Mouse (Mus musculus): ENCODE measurements around the gene Baz2a. TPM values are rescaled to one million over a fixed set of nuclear protein-coding genes. Genes with fewer than 3 reads are reported as not detected.

Baz2a gene
- polyA plus RNA-seq, 1 experiment from 2014 or later: 11.0 TPM

GRCm38 (mm10) chr10:128094340-128094968, 3.1 kb downstream of the Baz2a start:
- H3K4me1 ChIP-seq: peaks cover 57% of the 10 kb centered on the region
- peak overlapping the region; percentile 94 for H3K27ac ChIP-seq (replicated peaks)
- 9% methylated on average over 19 of the region's 19 CpGs for WGBS
- no peaks in the 10 kb centered on the region for H3K9me3 ChIP-seq (replicated peaks)
- H3K4me2 ChIP-seq (replicated peaks): peak overlapping the region; percentile 90
- H3K4me3 ChIP-seq (replicated peaks): peak overlapping the region; percentile 89
- no peak overlapping the region for H3K9ac ChIP-seq
- ATAC-seq (ENCODE audit: insufficient number of reproducible peaks, low FRiP score, low TSS enrichment, low read depth): peak; percentile 59; the same call in 1 of the 2 replicates
- no peaks in the 10 kb centered on the region for H3K27me3 ChIP-seq
- H3K36me3 ChIP-seq: peaks cover 6% of the 10 kb centered on the region

GRCm38 (mm10) chr10:128095003-128095636, 3.7 kb downstream of the Baz2a start:
- H3K27ac ChIP-seq (replicated peaks): peak overlapping the region; percentile 94; the same call in 1 of the 2 replicates
- no peaks in the 10 kb centered on the region for H3K27me3 ChIP-seq
- H3K9ac ChIP-seq: no peak overlapping the region
- no peaks in the 10 kb centered on the region for H3K9me3 ChIP-seq (replicated peaks)
- 30% methylated on average over 9 of the region's 9 CpGs for WGBS
- peaks cover 57% of the 10 kb centered on the region for H3K4me1 ChIP-seq
- H3K4me2 ChIP-seq (replicated peaks): peak overlapping the region; percentile 90
- H3K36me3 ChIP-seq: no peaks in the 10 kb centered on the region
- no peak for ATAC-seq (ENCODE audit: insufficient number of reproducible peaks, low FRiP score, low TSS enrichment, low read depth)
- H3K4me3 ChIP-seq (replicated peaks): peak overlapping the region; percentile 89

GRCm38 (mm10) chr10:128096313-128096692, 4.9 kb downstream of the Baz2a start:
- Histone ChIP-seq H3K4me3 (replicated peaks) (peak overlapping the region; percentile 98), H3K27ac (replicated peaks) (0 out of 2 replicates have a peak overlapping the region, but pooled peaks have one; percentile 61), H3K4me2 (replicated peaks) (0 out of 2 replicates have a peak overlapping the region, but pooled peaks have one; percentile 73), H3K9me3 (replicated peaks) (no peaks in the 10 kb centered on the region), H3K9ac (no peak overlapping the region), H3K4me1 (peaks cover 47% of the 10 kb centered on the region), H3K36me3 (no peaks in the 10 kb centered on the region), H3K27me3 (no peaks in the 10 kb centered on the region)
- WGBS: 20% methylated on average over 4 of the region's 4 CpGs
- ATAC-seq (ENCODE audit: insufficient number of reproducible peaks, low FRiP score, low TSS enrichment, low read depth): no peak

GRCm38 (mm10) chr10:128096693-128097586, 5.6 kb downstream of the Baz2a start:
- under 1% methylated on average over 85 of the region's 86 CpGs for WGBS
- peak; percentile 84 for ATAC-seq (ENCODE audit: insufficient number of reproducible peaks, low FRiP score, low TSS enrichment, low read depth)

GRCm38 (mm10) chr10:128097587-128097971, 6.2 kb downstream of the Baz2a start:
- Histone ChIP-seq H3K4me2 (replicated peaks) (peak overlapping the region; percentile 73), H3K9me3 (replicated peaks) (no peaks in the 10 kb centered on the region), H3K36me3 (no peaks in the 10 kb centered on the region), H3K27ac (replicated peaks) (peak overlapping the region; percentile 61), H3K9ac (peak overlapping the region; percentile 89), H3K4me1 (peaks cover 37% of the 10 kb centered on the region), H3K4me3 (replicated peaks) (peak overlapping the region; percentile 98), H3K27me3 (no peaks in the 10 kb centered on the region)
- under 1% methylated on average over 13 of the region's 13 CpGs for WGBS
- no peak for ATAC-seq (ENCODE audit: insufficient number of reproducible peaks, low FRiP score, low TSS enrichment, low read depth)

More at GRCm38 (mm10) chr10:128096693-128097586, 5.6 kb downstream of the Baz2a start:
- peak overlapping the region; percentile 61 for H3K27ac ChIP-seq (replicated peaks)
- peak overlapping the region; percentile 73 for H3K4me2 ChIP-seq (replicated peaks)
- H3K4me1 ChIP-seq: peaks cover 41% of the 10 kb centered on the region
- H3K4me3 ChIP-seq (replicated peaks): peak overlapping the region; percentile 98
- H3K36me3 ChIP-seq: no peaks in the 10 kb centered on the region
- no peaks in the 10 kb centered on the region for H3K9me3 ChIP-seq (replicated peaks)
- no peaks in the 10 kb centered on the region for H3K27me3 ChIP-seq
- H3K9ac ChIP-seq: peak overlapping the region; percentile 89

- H3K36me3 ChIP-seq: peaks cover 53% of the 10 kb centered on the region
- H3K27ac ChIP-seq (replicated peaks): no peak overlapping the region
- no peaks in the 10 kb centered on the region for H3K27me3 ChIP-seq
- no peaks in the 10 kb centered on the region for H3K4me1 ChIP-seq
- no peaks in the 10 kb centered on the region for H3K9me3 ChIP-seq (replicated peaks)
- ATAC-seq (ENCODE audit: insufficient number of reproducible peaks, low FRiP score, low TSS enrichment, low read depth): no peak
- H3K4me2 ChIP-seq (replicated peaks): no peak overlapping the region
- 85% methylated on average over 4 of the region's 4 CpGs for WGBS
- H3K9ac ChIP-seq: no peak overlapping the region
- no peak overlapping the region for H3K4me3 ChIP-seq (replicated peaks)
Measured at GRCm38 (mm10) chr10:128110103-128110761, 18.9 kb downstream of the Baz2a start.

GRCm38 (mm10) chr10:128111227-128111626, 19.9 kb downstream of the Baz2a start:
- no peak; the same call in 1 of the 2 replicates for ATAC-seq (ENCODE audit: insufficient number of reproducible peaks, low FRiP score, low TSS enrichment, low read depth)
- Histone ChIP-seq H3K4me2 (replicated peaks) (no peak overlapping the region), H3K4me1 (no peaks in the 10 kb centered on the region), H3K9ac (no peak overlapping the region), H3K9me3 (replicated peaks) (no peaks in the 10 kb centered on the region), H3K27me3 (no peaks in the 10 kb centered on the region), H3K27ac (replicated peaks) (no peak overlapping the region), H3K4me3 (replicated peaks) (no peak overlapping the region), H3K36me3 (peaks cover 63% of the 10 kb centered on the region)

GRCm38 (mm10) chr10:128123833-128124232, 32.5 kb downstream of the Baz2a start:
- Histone ChIP-seq H3K4me2 (replicated peaks) (no peak overlapping the region), H3K4me3 (replicated peaks) (no peak overlapping the region), H3K9ac (no peak overlapping the region), H3K4me1 (no peaks in the 10 kb centered on the region), H3K27ac (replicated peaks) (no peak overlapping the region), H3K27me3 (no peaks in the 10 kb centered on the region), H3K9me3 (replicated peaks) (no peaks in the 10 kb centered on the region), H3K36me3 (peaks cover 95% of the 10 kb centered on the region)
- no peak for ATAC-seq (ENCODE audit: insufficient number of reproducible peaks, low FRiP score, low TSS enrichment, low read depth)
- 93% methylated on average over 7 of the region's 7 CpGs for WGBS

- H3K4me2 ChIP-seq (replicated peaks): no peak overlapping the region
- ATAC-seq (ENCODE audit: insufficient number of reproducible peaks, low FRiP score, low TSS enrichment, low read depth): no peak
- H3K4me1 ChIP-seq: no peaks in the 10 kb centered on the region
- no peak overlapping the region for H3K4me3 ChIP-seq (replicated peaks)
- WGBS: 97% methylated on average over 9 of the region's 9 CpGs
- H3K27me3 ChIP-seq: no peaks in the 10 kb centered on the region
- no peaks in the 10 kb centered on the region for H3K9me3 ChIP-seq (replicated peaks)
- no peak overlapping the region for H3K9ac ChIP-seq
- H3K36me3 ChIP-seq: peaks cover 91% of the 10 kb centered on the region
- no peak overlapping the region for H3K27ac ChIP-seq (replicated peaks)
Measured at GRCm38 (mm10) chr10:128124831-128125230, 33.5 kb downstream of the Baz2a start.

- Histone ChIP-seq H3K4me3 (replicated peaks) (no peak overlapping the region), H3K27me3 (no peaks in the 10 kb centered on the region), H3K36me3 (peaks cover 90% of the 10 kb centered on the region), H3K9me3 (replicated peaks) (no peaks in the 10 kb centered on the region), H3K4me1 (no peaks in the 10 kb centered on the region), H3K9ac (no peak overlapping the region), H3K27ac (replicated peaks) (no peak overlapping the region), H3K4me2 (replicated peaks) (no peak overlapping the region)
- WGBS: 91% methylated on average over 14 of the region's 14 CpGs
- no peak for ATAC-seq (ENCODE audit: insufficient number of reproducible peaks, low FRiP score, low TSS enrichment, low read depth)
Measured at GRCm38 (mm10) chr10:128125951-128126350, 34.6 kb downstream of the Baz2a start.

- no peak for ATAC-seq (ENCODE audit: insufficient number of reproducible peaks, low FRiP score, low TSS enrichment, low read depth)
- no peak overlapping the region for H3K9ac ChIP-seq
- H3K9me3 ChIP-seq (replicated peaks): no peaks in the 10 kb centered on the region
- H3K4me3 ChIP-seq (replicated peaks): no peak overlapping the region
- peaks cover 89% of the 10 kb centered on the region for H3K36me3 ChIP-seq
- no peaks in the 10 kb centered on the region for H3K27me3 ChIP-seq
- no peak overlapping the region for H3K27ac ChIP-seq (replicated peaks)
- H3K4me2 ChIP-seq (replicated peaks): no peak overlapping the region
- H3K4me1 ChIP-seq: no peaks in the 10 kb centered on the region
- 77% methylated on average over 5 of the region's 5 CpGs for WGBS
Measured at GRCm38 (mm10) chr10:128127497-128127896, 36.1 kb downstream of the Baz2a start.

Measured in embryonic facial prominence, embryonic 15.5 days (tissue).